Mouse (Mus musculus): Measurements from ENCODE around the gene Matk.

The Matk gene

DNA sequence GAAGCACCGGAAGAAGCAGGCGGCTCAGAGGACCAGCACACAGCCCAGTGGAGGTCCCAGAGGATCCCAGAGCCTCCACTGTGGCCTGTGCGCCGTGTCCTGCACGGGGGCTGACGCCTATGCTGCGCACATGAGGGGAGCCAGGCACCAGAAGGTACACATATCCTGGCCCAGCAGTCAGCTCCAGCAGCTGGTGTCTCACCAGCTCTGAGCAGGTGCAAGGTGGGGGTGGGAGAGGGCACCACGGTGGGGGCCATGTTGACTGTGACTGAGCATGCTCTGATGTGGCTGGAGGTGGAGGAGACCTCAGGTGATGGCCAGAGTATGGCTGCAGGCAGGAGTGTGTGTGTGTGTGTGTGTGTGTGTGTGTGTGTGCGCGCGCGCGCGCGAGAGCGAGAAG is 10.7 kb upstream of the Matk start:
- DNase-seq (ENCODE audit: low spot score in 2 of 2): peak; percentile 45 to 54

DNA sequence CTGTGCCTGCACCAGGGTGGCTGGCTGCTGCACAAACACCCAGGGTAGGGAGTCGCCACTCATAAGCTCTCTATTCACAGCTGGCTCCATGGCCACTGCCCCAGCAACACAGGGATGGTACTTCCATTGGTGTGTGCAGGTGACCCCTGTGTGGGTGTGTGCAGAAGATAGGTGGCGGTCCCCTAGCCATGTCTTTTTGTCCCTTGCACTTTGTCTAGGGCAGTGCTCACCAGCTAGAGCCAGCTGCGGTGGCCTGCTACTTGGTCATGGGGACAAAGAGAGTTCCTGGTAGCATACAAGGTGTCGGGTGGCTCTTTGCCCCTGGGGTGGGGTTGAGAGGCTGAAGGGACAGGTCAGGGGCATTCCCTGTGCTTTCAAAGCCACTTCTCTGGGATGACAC is 8.6 kb upstream of the Matk start:
- DNase-seq (ENCODE audit: low spot score in 2 of 2): no peak

DNA sequence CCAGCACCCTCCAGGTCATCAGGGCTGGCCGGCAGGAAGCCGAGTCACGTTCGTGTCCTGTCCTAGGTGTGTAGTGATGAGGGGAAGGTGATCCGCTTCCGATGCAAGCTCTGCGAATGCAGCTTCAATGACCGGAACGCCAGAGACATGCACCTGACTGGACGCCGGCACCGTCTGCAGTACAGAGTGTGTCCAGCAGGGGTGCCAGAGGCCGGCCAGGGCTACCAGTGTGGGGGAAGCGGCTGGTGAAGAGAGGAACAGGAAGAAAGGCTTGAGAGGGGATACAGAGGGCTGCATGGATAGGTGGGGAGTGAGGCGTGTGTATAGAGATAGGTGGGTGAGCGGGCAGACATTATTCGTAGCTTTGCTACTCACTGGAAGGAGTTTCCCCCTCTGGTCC is 8.1 kb upstream of the Matk start:
- peak; percentile 68 to 85 for DNase-seq (ENCODE audit: low spot score in 2 of 2)

DNA sequence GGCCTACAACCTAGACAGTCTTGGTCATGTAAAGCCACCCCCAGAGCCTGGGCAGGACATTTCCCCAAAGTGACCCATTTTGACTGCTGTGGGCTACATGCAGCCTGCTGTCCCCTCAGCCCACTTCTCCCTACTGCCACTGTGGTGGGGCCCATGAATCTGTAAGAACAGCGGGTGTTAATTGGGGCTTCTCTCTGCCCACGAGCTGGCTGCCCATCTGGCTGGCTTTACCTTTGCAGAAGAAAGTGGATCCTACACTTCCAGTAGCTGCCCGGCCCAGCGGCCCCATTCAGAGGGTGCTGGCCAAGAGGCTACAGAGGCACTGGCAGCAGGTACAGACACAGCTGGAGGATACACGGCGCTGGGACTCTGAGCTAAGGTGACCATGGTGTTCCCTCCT is 7.6 kb upstream of the Matk start:
- no peak for DNase-seq (ENCODE audit: low spot score in 2 of 2)

DNA sequence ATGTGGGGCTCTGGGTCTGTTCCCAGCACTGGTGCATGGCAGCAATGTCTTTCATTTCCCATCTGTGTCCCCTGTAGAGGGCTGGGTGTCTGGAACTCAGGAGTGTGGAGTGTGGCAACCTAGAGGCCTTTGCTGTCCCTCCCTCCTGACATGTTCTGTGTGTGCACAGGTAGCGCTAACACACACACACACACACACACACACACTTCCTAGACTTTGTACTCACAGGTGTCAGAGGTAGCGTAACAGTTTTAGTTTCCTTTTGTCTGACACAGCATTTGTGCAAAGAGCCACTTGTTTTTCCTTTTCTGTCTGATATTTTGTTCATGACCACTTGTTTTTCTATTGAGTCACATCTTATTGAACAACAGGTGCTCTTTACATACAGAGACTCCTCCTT is 4.9 kb upstream of the Matk start:
- DNase-seq (ENCODE audit: low spot score in 2 of 2): no peak

DNA sequence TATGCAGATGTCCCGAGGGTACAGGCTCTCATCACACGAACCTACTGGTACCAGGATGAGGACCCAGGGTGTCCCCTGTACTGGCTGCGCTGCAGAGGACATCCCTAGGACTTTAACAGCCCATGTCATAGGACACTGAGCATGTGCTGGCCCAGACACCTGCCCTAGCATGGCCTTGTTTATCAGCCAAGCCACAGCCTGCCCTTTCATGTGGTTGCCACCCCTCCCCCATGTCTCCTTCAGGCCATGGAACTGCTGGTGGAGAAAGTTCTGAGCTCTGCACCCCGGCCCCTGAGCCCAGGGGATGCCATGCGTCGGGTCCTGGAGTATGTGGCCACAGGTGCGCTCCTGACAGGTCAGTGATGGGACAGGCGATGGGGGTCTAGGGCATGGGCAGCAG is 3.3 kb upstream of the Matk start:
- no peak for DNase-seq (ENCODE audit: low spot score in 2 of 2)

DNA sequence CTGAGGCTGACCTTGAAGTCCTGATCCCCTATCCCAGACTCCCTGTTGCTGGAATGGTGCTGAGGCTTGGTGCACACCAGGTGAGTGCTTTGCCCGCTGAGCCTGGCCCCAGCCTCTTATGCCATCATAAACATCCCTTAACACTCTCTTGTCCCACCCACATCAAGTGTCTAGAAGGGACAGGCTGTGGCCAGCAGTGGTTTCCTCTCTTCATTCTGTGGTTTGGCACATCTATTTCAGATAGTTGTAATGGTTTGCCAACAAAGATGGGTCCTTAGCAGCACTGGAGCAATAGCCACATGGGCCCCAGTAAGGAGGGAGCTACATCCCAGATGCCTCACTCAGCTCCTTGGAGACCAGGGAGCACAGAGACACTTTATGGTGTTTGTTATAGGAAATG is 2.2 kb downstream of the Matk start:
- DNase-seq (ENCODE audit: low spot score in 2 of 2): no peak

DNA sequence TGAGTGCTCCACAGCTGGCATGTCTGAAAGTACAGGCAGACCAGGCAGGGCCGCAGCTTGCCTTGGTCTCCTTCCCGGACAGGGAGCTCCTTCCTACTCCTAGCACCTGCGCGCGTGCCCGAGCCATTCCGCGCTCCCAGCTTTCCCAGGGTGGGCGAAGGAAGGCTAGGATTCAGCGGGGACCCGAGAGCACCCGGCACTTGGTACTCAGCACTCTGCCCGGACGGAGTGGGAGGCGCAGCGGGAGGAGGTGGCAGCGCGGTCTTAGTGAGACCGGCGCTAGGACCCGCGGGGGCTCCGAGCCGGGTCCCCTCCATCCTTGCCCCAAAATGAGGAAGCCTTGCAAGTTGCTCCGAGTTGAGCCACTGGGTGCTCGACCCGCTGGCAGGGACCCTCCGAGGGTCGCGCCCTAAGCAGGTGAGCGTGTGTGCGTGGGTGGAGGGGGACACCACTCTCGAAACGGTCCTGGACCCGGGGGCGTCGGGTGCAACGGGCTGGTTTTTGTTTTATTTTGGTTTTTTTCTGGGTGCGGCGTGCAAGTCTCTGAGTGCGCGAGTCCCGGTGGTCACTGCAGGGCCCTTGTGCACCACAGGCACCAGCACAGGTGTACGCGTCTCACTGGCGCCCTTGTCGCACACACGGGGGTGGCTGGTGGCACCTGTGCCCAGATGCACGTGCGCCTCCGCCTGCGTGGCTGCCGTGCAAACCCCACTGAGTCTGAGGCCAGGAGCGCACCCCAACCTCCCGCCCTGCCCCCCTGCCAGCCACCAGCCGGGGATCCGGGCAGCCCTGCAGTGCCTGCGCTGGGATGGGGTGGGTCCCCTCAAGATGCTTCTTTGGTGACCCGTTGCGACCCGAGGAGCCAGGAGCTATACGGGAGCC is 4.7 kb downstream of the Matk start:
- peak; percentile 51 to 60 for DNase-seq (ENCODE audit: low spot score in 2 of 2)

DNA sequence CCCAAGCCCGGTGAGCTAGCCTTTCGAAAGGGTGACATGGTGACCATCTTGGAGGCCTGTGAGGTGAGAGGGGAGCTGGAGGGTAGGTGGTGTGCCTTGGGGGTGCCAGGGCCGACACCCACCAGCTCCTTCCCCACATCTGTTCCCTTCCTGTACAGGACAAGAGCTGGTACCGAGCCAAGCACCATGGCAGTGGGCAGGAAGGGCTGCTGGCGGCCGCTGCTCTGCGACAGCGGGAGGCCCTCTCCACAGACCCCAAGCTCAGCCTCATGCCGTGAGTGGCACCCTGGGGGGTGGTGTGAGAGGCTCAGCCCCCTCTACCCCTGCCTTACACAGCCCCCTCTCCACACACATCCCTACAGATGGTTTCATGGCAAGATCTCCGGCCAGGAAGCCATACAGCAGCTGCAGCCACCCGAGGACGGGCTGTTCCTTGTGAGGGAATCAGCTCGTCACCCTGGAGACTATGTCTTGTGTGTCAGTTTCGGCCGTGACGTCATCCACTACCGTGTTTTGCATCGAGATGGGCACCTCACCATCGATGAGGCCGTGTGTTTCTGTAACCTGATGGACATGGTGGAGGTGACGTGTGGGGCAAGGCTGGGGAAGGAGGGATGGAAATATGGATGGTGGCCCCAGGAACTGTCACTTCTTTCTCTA is 6.6 kb downstream of the Matk start:
- DNase-seq (ENCODE audit: low spot score in 2 of 2): no peak

DNA sequence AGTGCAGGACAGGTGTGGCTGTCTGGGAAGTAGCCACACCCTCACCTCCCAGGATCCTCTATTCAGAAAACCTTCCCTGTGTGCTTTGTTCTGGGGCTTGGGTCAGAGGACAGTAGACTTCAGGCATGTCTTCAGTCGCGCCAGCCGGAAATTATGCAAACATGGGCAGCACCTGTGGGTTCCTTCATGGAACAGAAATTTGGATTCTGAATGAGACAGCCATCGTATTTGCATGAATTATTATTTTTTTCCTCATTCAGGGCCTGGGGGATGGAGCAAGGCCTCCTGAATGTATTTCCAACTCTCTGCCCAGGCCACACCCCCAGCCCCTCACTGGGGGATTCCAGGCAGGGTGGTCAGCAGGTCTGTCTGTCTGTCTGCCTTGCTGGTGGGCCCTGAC is 8.3 kb downstream of the Matk start:
- DNase-seq (ENCODE audit: low spot score in 2 of 2): no peak

DNA sequence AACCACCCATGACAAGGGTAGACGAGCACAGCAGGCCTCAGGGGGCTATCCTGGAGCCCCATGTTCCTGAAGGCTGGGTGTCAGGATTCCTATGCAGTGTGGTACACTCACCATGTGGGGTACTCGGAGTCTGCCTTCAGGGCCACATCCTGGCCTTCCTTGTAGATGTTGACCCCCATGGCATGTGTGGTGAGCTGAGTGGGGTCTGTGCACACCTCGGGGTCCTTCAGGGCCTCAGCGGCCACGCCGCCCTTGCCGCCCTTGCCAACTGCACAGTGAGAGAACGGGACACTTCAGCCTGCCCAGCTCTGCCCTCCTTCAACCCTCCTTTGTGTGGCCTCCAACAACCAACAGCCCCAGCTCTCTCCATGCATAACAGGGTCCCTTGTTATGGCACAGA is 12.8 kb downstream of the Matk start:
- no peak for DNase-seq (ENCODE audit: low spot score in 2 of 2)

DNA sequence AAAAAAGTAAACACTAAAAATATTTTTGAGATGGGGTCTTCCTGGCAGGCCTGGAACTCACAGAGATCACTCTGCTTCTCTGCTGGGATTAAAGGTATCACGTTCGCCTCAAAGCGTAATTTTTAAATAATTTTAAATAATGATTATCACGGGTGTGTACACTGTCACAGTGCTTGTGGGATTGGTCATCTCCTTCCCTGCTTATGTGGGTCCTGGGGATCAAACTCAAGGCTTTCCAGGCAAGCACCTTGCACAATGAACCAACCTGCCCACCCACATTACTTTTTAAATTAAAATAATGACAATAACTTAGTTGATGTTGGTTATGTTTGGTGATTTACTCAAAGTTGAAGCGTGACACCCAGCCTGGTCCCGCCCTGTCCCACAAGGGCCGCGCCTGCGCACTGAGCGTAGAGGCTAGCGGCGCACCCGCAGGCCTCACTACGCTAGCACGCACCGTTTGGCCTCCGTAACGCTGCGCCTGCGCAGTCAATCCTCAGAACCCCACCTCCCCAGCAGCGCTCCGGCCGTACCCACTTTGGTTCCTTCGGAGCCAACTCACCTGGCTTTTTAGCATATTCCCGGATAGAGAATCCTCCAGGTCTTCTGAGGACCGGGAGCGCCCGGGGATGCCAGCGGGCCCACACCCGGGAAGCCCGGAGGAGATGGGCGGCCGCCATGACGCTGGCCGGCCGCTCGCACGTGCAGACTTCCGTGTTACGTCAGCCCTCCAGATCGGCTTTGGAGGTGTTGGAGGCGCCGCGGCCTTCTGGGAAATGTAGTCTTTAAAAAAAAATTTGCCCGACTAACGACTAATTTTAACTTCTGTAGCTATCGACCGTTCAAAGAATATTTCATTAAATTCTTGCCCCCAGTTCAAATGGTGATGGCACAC is 13.7 kb downstream of the Matk start, which contains the start of the genes Mrpl54 and Apba3:
TSS of gene Mrpl54 (minus strand) at position 724 of the 895 bp plus-strand sequence.
TSS of gene Apba3 (plus strand) at position 750 of the 895 bp plus-strand sequence.
- DNase-seq (ENCODE audit: low spot score in 2 of 2): peak; percentile 95 to 97

DNA sequence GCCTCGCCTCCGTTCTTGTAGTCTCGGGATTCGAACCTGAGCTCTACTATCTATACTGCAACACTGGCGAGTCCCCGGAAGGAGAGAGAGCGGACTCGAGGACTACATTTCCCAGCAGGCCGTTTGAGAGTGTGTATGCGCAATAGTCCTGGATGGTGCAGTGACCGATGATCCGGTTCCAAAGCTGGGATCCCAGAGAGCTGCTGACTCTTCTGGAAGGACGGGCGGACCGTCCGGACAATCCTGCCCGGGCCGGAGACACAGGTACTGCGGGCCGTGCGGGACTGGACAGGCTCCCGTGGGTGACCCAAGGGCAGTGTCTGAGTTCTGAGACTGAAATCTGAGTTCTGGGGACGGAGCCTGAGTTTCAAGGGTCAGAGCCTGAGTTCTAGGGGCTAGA is 15.3 kb downstream of the Matk start:
- peak; percentile 50 to 57 for DNase-seq (ENCODE audit: low spot score in 2 of 2)

DNA sequence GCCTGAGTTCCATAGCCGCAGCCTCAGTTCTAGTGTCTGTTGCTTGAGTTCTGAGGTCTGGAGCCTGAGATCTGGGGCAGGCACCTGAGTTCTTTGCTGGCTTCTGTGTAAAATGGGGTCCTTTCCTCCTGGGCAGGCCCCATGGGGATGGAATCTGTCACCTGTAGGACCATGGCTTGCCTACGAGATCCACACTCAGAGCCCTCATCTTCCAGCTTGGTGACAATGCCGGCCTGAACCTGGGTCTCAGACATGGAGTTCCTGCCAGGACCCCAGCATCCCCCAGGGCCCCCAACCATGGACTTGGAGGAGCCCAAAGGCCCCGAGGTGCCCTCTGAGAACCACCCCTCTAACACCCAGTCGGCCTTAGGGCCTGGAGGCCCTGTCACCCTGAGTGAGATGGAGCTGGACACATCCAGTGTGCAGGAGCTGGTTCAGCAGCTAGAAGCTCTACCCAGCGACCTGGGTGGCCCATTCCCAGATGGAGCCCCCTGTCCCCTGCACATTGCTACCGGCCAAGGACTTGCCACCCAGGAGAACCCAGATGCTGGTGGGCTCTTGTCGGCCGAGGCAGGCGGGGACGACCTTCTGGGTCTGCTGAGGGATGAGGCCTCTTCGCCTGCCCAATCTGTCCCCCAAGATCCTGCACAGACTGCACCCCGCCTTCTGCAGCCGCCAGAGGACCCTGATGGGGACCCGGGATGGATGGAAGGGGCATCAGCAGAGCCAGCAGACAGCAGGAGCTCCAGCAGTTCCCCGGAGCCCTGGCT is 16.1 kb downstream of the Matk start:
- DNase-seq (ENCODE audit: low spot score in 2 of 2): no peak

DNA sequence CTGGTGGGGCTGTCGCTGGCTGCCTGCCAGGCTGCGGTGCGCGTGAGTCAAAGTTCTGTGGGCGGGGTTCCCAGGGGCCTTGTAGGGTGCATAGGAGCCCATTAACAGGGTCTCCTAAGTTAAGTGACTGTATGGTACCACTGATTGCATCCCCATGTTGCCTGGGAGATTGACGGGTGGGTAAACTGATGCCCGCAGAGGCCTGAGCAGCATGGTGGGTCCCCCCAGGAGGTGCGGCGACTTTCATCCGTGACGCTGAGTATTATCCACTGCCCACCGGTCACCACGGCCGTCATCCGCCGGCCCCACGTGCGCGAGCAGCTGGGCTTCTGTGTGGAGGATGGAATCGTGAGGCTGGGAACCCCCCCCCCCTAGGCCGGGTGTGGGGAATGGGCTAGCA is 19.6 kb downstream of the Matk start:
- DNase-seq (ENCODE audit: low spot score in 2 of 2): no peak

DNA sequence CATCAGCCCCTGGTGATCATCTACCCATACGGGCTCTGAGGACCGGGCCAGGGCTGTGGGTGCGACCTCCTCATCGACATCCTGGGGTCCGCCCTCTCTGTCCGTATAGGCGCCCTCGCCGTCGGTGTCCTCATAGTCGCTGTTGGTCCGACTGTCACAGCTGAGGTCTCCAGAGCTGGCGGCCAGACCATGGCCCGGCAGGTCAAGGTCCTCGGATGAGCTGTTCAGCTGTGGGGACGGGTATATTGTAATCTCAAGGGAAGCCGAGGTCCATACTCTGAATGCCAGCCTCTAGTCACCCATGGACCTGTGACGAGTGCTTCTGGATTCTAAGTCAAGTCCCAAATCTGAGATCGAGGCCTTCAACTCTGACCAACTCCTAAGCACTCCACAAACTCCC is 21.1 kb downstream of the Matk start:
- no peak for DNase-seq (ENCODE audit: low spot score in 2 of 2)

DNA sequence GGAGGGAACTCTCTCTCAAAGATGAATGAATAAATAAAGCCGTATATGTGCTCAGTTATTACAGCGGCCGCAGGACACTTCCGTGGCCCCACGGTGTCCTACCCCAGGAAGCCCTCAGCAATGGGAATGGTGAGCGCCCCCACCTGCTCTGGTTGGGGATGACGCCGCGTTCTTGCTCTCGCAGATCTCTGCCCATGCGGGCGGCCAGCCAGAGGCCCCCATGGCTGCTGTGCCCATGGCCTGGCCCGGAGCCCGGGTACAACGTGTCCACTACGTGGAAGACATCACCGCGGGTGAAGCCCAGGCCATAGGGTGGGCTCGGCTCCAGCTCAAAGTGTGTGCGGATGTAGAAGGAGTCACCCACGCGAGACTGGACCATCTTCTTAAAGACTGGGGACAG is 24.9 kb downstream of the Matk start:
- no peak for DNase-seq (ENCODE audit: low spot score in 2 of 2)

DNA sequence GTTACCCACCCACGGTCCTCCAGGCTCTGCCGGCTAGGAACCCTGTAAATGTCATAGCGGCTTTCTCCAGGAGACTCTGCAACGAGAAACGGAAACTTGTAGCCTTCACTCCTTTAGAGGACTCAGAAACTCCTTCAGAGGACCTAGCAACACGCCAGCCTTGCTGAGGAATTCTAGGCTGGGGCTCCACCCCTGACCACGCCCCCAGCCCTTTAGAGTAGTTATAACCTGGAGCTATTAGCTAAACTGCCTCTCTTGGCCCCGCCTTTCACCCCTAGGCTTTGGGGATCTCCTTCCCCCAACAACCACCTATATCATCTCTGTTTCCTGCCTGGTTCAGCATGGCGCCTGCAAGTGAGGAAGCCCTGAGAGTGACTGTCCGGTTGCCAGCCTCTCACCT is 26.8 kb downstream of the Matk start:
- no peak for DNase-seq (ENCODE audit: low spot score in 2 of 2)

DNA sequence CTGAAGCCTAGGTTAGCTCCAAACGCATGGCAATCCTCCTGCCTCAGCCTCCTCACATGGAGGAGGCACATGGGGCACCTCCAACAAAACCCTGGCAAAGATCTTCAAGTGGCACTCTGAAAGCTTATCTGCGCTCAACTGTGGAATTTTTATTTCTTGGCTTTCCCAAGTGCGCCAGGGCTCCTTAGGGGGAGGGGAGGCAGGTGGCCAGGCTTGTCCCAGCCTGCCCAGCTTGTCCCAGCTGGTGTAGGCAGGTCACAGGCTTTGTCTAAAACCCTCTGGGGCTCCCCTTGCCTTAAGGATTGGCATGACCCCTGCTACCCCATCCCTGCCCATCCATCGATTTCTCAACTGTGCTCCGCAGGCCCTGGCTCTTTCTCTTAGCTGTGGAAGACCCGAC is 31.5 kb downstream of the Matk start:
- DNase-seq (ENCODE audit: low spot score in 2 of 2): no peak

DNA sequence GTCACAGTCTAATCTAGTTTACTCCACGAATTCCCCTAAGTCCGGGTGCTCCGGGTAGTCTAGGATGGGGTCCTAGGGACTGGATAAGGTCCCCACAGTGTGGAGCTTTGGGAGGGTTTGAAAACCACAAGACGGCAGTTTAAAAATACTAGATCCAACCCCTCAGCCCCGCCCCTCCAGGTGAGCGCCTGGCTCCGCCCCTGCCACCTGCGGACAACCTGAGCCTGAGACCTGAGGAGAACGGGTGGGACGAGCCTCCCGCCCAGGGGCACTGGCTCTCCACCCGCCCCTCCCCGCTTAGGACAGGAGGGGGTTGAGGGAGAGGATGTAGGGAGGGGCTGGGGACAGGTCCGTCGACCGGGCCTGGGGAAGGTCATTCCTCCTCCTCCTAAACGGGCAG is 32.0 kb downstream of the Matk start:
- no peak for DNase-seq (ENCODE audit: low spot score in 2 of 2)

DNA sequence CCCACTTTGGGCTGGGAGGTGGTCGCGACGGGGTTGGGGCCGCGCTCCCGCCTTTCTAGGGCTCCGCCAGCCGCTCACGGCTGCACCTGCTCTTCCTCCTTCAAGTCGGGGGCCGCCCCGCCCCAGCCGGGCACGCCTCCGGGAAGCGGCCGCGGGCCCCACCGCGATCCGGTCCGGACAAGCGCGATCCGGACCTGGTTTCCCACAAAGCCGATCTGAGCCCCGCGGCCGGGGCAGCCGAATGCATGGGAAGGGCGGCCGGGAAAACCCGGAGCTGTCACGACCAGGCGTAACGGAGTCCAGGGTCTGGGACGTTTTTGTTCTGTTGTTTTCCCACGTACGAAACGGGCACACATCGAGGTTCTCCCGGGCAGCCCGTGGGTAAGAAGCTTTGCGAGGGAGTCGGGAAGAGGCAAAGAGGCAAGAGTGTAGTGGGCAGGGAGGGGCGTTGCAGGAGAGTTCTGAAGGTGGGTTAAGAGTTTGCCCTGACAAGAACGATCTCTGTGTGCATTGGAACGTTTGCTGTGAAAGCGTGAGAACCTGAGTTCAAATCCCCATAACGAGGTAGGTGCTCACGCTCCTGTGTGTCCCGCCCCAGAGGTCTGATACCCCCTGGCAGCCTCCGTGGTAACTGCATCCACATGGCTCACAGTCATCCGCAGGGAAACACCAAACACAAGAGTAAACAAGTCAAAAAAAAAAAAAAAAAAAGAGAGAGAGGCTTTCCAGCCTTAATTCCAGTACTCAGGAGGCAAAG is 33.1 kb downstream of the Matk start:
- DNase-seq (ENCODE audit: low spot score in 2 of 2): peak; percentile 91 to 96

Measured in thymus, postnatal 10 days (tissue).